Mouse (Mus musculus): ENCODE data around the gene Stambp.

GRCm38 (mm10) chr6:83599636-83600174 is 27.2 kb upstream of the Stambp start:
- TF ChIP-seq CTCF (IDR thresholded peaks at IDR 0.05) (no peak), EP300 (IDR thresholded peaks at IDR 0.05) (no peak)
